Mouse (Mus musculus) retina, postnatal 1 day (tissue): ENCODE measurements around the gene Mroh8.
A peak's percentile ranks its signal among the peaks of the same experiment; 100 is the strongest.
"Not testable (repeated sequence)": the region's sequence is repeated elsewhere in the genome, so short reads cannot be mapped to it uniquely, and the experiment has no call there.

Experiments used
- DNase-seq: peaks from one replicate; pipeline ENCODE4 v3.0.0-alpha.2; 2012

The Mroh8 gene

DNA sequence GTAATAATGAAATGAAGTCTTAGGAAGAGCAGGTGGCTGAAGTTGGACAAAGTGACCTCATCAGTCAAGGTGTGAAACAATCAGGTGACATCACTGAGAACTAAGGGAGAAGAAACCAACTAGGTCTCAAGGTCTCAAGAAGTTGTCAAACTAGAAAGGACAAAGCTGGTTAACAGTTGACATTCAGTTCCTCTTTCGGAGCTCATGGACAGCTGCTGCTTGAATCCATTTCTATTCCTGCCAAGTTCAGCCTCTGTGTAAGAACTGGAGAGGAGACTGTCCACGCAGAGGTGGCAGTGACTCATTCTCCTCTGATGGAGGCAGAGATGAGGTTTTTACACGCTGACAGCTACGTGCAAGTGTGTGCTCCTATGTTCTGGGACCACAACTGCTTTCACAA lies 92.1 kb downstream of the Mroh8 start:
- DNase-seq = no peak

- no peak for DNase-seq
Observed at GRCm38 (mm10) chr2:157186504-157186903, 92.8 kb downstream of the Mroh8 start.

DNA sequence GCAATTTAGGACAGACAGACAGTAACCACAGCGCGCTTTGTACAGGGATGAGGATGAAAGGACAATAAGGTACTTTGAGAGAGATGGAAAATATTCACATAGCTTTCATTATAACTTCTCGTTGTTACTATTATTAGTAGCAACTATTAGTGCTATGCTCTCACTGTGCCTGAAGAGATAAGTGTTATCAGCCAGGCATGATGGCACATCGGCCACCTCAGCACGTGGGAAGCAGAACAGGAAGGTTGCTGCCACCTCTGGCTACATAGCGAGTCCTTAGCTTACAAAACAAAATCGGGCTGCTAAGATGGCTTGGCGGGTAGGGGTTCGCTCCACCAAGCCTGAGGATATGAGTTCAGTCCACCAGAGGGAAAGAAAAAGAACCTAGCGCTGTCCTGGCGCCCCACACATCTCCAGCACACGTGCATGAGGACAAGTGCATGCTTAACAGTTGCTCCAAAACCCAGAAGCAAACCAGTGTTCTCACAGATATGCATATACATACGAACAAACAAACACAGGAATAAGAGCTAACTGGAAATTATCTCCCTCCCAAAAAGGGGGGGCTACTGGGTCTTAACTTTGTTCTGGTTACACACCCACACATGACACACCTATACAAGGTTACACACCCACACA lies 94.2 kb downstream of the Mroh8 start:
- DNase-seq = no peak

DNA sequence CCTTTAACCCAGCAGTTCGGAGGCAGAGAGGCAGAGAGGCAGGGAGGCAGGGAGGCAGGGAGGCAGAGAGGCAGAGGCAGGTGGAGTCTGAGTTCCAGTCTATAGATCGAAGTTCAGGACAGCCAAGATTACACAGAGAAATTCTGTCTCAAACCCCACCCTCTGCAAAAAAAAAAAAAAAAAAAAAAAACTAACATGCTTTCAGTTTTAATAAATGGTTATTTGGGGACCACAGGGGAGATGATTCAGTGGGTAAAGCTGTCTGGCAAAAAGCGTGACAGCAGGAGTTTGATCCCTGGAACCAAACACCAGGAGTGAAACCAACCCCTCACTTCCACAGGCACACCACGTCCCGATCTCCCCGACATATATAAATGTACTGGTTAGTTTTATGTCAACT lies 101.2 kb downstream of the Mroh8 start:
- DNase-seq = no peak

- DNase-seq = no peak
Observed at GRCm38 (mm10) chr2:157176248-157176647, 103.1 kb downstream of the Mroh8 start.

GRCm38 (mm10) chr2:157174416-157174815 lies 104.9 kb downstream of the Mroh8 start:
- DNase-seq = no peak

DNA sequence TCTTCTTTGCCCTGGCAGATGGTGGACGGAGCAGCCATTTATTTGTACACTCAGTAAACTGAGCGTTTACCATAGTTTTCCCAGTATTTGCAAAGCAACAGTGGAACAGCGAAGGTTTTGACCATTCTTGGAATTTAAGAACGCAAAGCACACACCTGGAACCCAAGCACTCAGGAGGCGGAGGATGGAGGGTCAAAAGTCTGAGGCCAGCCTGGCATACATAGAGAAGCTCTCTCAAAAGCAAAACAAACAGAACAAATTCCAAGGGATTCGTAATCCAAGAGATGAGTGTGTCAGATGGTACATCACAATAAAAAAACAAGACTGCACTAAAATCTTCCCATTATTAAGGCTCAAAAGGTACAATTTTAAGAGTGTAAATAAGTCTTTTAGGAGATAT lies 105.8 kb downstream of the Mroh8 start:
- no peak for DNase-seq

DNA sequence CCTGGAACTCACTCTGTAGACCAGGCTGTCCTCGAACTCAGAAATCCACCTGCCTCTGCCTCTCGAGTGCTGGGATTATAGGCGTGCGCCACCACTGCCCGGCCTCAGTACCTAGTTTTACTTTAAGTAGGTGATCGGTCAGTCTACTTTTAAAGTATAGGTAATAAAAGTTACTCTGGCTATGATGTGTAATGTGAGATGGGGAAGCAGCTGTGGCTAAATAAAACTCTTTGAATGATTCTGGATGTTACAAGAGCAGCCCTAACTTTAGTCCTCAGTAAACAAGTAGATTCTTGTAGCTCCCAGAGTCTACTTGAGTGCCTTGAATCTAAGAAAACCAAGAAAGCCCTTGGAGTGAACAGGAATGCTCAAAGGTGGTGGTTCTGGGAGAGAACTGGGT lies 106.4 kb downstream of the Mroh8 start:
- DNase-seq = no peak

DNA sequence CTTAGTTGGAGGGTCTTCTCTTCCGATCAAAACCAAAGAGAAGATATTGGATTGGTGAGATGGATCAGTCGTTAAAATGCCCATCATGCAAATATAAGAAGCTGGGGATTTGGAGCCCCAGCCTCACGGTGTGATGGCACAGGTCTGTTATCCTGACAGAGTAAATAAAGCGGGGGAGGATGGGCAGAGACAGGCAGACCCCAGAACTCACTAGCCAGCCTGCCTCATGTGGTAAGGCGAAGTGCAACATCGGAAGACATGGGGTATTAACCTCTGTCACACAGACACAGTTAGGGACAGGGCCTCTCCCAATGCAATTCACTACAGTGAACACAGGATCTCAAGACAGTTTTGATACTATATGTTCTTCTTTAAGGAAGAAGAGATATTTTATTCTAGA lies 108.7 kb downstream of the Mroh8 start:
- no peak for DNase-seq

- peak; percentile 4 for DNase-seq
Observed at GRCm38 (mm10) chr2:157170166-157170565, 109.2 kb downstream of the Mroh8 start.

GRCm38 (mm10) chr2:157166371-157167080 lies 112.8 kb downstream of the Mroh8 start:
- DNase-seq = no peak

GRCm38 (mm10) chr2:157165312-157166224 lies 113.8 kb downstream of the Mroh8 start:
- DNase-seq = not testable (repeated sequence)

DNA sequence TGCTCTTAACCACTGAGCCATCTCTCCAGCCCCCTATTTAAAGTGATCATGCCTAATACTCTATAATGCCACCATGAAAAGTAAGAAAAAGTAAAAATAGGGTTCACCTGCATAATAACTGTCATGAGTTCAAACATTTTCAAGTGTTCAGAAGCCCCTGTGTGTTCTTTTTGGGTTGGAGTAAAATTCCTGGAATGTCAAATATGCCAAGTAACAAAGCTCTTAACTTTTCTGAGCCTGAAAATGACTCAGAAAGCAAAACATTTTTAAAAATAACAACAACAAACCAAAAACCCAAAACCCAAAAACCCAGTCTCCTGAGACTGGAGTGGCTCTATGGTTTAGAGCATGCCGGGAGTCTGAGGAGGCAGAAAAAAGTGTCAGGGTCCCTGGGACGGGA lies 115.2 kb downstream of the Mroh8 start:
- DNase-seq = no peak
